Mouse (Mus musculus) c-Kit-positive CD71-positive TER-119-negative erythroid progenitor cells, embryonic 14.5 days (primary cell): ENCODE data around the gene Bex3.

Source experiments
- DNase-seq: peaks from one replicate; pipeline ENCODE4 v3.0.0-alpha.2; 2013; ENCODE audit warnings: low read depth

The Bex3 gene

GRCm38 (mm10) chrX:136313792-136314564 lies 43.9 kb downstream of the Bex3 start:
- DNase-seq, result no peak

- no peak for DNase-seq
Observed at GRCm38 (mm10) chrX:136319953-136320352, 49.9 kb downstream of the Bex3 start.
